Mouse (Mus musculus) cerebellum, adult 11-12 months (tissue): ENCODE measurements around the gene Wdr59.

Source experiments
- DNase-seq: peaks from one replicate; pipeline ENCODE4 v3.0.0; 2022

Gene Wdr59

GRCm38 (mm10) chr8:111521713-111522429 is at the start of gene Wdr59:
Gene Wdr59 (minus strand): TSS chr8:111522092.
- peak; percentile 99 for DNase-seq

GRCm38 (mm10) chr8:111571661-111572060 is 49.8 kb upstream of the Wdr59 start:
- DNase-seq: no peak

GRCm38 (mm10) chr8:111570432-111570831 is 48.5 kb upstream of the Wdr59 start:
- no peak for DNase-seq

GRCm38 (mm10) chr8:111569926-111570325 is 48.0 kb upstream of the Wdr59 start:
- no peak for DNase-seq

GRCm38 (mm10) chr8:111568029-111568428 is 46.1 kb upstream of the Wdr59 start:
- DNase-seq: no peak

- DNase-seq: peak; percentile 61
Measured at GRCm38 (mm10) chr8:111567571-111567970, 45.7 kb upstream of the Wdr59 start.

GRCm38 (mm10) chr8:111566326-111566725 is 44.4 kb upstream of the Wdr59 start:
- no peak for DNase-seq

- no peak for DNase-seq
Measured at GRCm38 (mm10) chr8:111565784-111566191, 43.9 kb upstream of the Wdr59 start.

GRCm38 (mm10) chr8:111564093-111564492 is 42.2 kb upstream of the Wdr59 start:
- no peak for DNase-seq

GRCm38 (mm10) chr8:111563687-111564086 is 41.8 kb upstream of the Wdr59 start:
- no peak for DNase-seq

GRCm38 (mm10) chr8:111563075-111563474 is 41.2 kb upstream of the Wdr59 start:
- DNase-seq: no peak

GRCm38 (mm10) chr8:111562274-111562803 is 40.4 kb upstream of the Wdr59 start:
- DNase-seq: no peak

- DNase-seq: no peak
Measured at GRCm38 (mm10) chr8:111561824-111562223, 39.9 kb upstream of the Wdr59 start.

- no peak for DNase-seq
Measured at GRCm38 (mm10) chr8:111551511-111552130, 29.7 kb upstream of the Wdr59 start.

GRCm38 (mm10) chr8:111550002-111550870 is 28.3 kb upstream of the Wdr59 start:
- no peak for DNase-seq

GRCm38 (mm10) chr8:111548201-111548600 is 26.3 kb upstream of the Wdr59 start:
- DNase-seq: no peak

GRCm38 (mm10) chr8:111547144-111547543 is 25.3 kb upstream of the Wdr59 start:
- DNase-seq: no peak

GRCm38 (mm10) chr8:111545406-111546156 is 23.7 kb upstream of the Wdr59 start:
- DNase-seq: no peak

GRCm38 (mm10) chr8:111543712-111544380 is 22.0 kb upstream of the Wdr59 start:
- DNase-seq: no peak

GRCm38 (mm10) chr8:111539422-111540076 is 17.7 kb upstream of the Wdr59 start:
- no peak for DNase-seq

- DNase-seq: peak; percentile 51
Measured at GRCm38 (mm10) chr8:111538194-111538593, 16.3 kb upstream of the Wdr59 start.
